Mouse (Mus musculus): ENCODE results near the gene Dapk3.

DNA sequence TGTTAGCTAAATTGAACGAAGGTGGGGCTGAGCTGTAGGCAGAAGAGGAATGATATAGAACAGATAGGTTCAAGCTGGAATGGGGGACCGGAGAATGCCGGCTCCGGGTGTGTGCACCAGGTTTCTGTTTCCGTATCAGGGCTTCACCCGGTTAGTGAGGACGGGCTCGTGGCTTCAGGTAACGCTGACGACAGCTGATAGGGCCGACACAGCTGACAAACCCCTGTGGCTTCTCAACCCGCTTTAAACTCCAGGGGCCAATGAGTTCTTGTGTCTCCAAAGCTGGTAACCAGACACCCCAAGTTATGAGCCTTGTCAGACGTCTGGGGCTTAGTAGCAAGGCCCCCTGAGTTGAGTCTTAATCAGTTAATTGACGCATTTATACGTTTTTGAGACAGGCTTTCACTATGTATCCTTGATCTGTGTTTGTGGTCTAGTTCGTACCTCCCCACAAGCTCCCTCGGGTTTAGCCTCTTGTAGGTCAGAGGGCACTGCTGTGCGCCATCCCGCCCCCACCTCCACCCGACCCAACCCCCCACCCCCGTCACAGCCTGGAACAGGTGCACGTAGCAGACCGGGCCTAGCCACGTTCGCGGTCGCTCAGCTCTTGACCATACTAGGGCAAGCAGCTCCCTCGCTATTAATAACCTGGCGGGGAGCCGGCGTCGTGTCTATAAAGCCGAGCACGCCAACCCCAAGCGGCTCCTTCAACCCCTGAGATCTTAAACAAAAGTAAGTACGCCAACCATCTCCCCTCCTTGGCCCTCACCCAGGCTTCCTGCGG, 11.4 kb downstream of the Dapk3 start:
- TF ChIP-seq CTCF (IDR thresholded peaks at IDR 0.05; ENCODE audit: low read depth, low read length), result no peak
- TF ChIP-seq TAL1 (conservative IDR thresholded peaks at IDR 0.05; ENCODE audit: low read depth, low read length), result no peak
- TF ChIP-seq GATA1 (IDR thresholded peaks at IDR 0.05; ENCODE audit: borderline replicate concordance, low read length), result no peak
- TF ChIP-seq POLR2AphosphoS5 (IDR thresholded peaks at IDR 0.05; ENCODE audit: insufficient replicate concordance, low read depth, low read length), result no peak
- no peak for TF ChIP-seq GATA2 (IDR thresholded peaks at IDR 0.05; ENCODE audit: borderline replicate concordance, low read depth, low read length)

All from G1E (cell line).